11 mouse cellular contexts compared by ENCODE assay signal in genomic region chr1:36008598-36008997, GRCm38 (mm10).
"Had no signal": no experiment of that assay in that cellular context is flagged by ENCODE, and none has a peak within 500 bp of the region (broad histone marks: within the 10 kb centered on the region; RNA-seq: fewer than 3 reads in every experiment).

No protein-coding gene starts in this region.

- H3K4me1 ChIP-seq: liver, embryonic 13.5 days had no signal

- H3K9ac ChIP-seq: limb, embryonic 12.5 days; liver, embryonic 13.5 days; midbrain, embryonic 12.5 days; midbrain, embryonic 15.5 days; stomach, embryonic 15.5 days had no signal

- ATAC-seq: intestine, postnatal 0 days; midbrain, embryonic 15.5 days had no signal

- H3K27me3 ChIP-seq: limb, embryonic 12.5 days; liver, embryonic 13.5 days; midbrain, embryonic 12.5 days; midbrain, embryonic 15.5 days; stomach, embryonic 15.5 days had no signal

- H3K4me2 ChIP-seq: limb, embryonic 12.5 days; liver, embryonic 13.5 days; midbrain, embryonic 12.5 days; midbrain, embryonic 15.5 days; stomach, embryonic 15.5 days had no signal

- H3K4me3 ChIP-seq: left cerebral cortex, adult 2 months; limb, embryonic 12.5 days; liver, embryonic 13.5 days; midbrain, embryonic 12.5 days; midbrain, embryonic 15.5 days; myocyte; stomach, embryonic 15.5 days had no signal

- H3K9me3 ChIP-seq: limb, embryonic 12.5 days; liver, embryonic 13.5 days; midbrain, embryonic 12.5 days; midbrain, embryonic 15.5 days; stomach, embryonic 15.5 days had no signal

- H3K27ac ChIP-seq: left cerebral cortex, adult 2 months; limb, embryonic 12.5 days; liver, embryonic 13.5 days; midbrain, embryonic 12.5 days; midbrain, embryonic 15.5 days; stomach, embryonic 15.5 days had no signal

- DNase-seq: liver, embryonic 13.5 days; lung, adult 2 months; lung, postnatal 4 days; thymus, postnatal 25 days had no signal

- H3K36me3 ChIP-seq: limb, embryonic 12.5 days; liver, embryonic 13.5 days; midbrain, embryonic 12.5 days; midbrain, embryonic 15.5 days; stomach, embryonic 15.5 days had no signal
